Mouse (Mus musculus) intestine, embryonic 16.5 days (tissue): ENCODE measurements at regions not wholly inside any gene's neighbourhood (a gene's known extent, or its start where the extent isn't known, plus 50 kb on each side); places are given as distances from the start of the nearest gene placed in this dataset.
A peak's percentile ranks its signal among the peaks of the same experiment; 100 is the strongest.

ENCODE experiments used
- ATAC-seq: fragments of 200-750 bp; cut with Nextera tagmentation; 2 replicates; pipeline ENCODE4 v1.8.0; 2017; ENCODE audit warnings: moderate TSS enrichment, moderate library complexity
- H3K27ac ChIP-seq: fragments of 300-500 bp; sonication (generic); 2 replicates; pipeline ENCODE4 v1.5.1; 2014; ENCODE audit warnings: mild to moderate bottlenecking, low read length
- H3K27me3 ChIP-seq: fragments of 300-500 bp; sonication (generic); replicated peaks from 2 replicates; pipeline ENCODE4 v1.6.1; 2014; ENCODE audit warnings: low read length, control low read depth, mixed read lengths; ENCODE audit not compliant: control insufficient read depth, insufficient read depth
- H3K36me3 ChIP-seq: fragments of 300-500 bp; sonication (generic); 2 replicates; pipeline ENCODE4 v1.6.1; 2014; ENCODE audit warnings: low read length, control low read depth; ENCODE audit not compliant: control insufficient read depth, insufficient read depth
- H3K4me1 ChIP-seq: fragments of 300-500 bp; sonication (generic); 2 replicates; pipeline ENCODE4 v1.6.1; 2014; ENCODE audit warnings: low read length, control low read depth, mixed read lengths; ENCODE audit not compliant: control insufficient read depth, insufficient read depth
- H3K4me2 ChIP-seq: fragments of 300-500 bp; sonication (generic); 2 replicates; pipeline ENCODE4 v1.6.1; 2014; ENCODE audit warnings: low read depth, low read length, control low read depth
- H3K4me3 ChIP-seq: fragments of 300-500 bp; sonication (generic); 2 replicates; pipeline ENCODE4 v1.5.1; 2014; ENCODE audit warnings: mild to moderate bottlenecking, low read length
- H3K9ac ChIP-seq: fragments of 300-500 bp; sonication (generic); 2 replicates; pipeline ENCODE4 v1.6.1; 2014; ENCODE audit warnings: low read depth, low read length
- H3K9me3 ChIP-seq: fragments of 300-500 bp; sonication (generic); 2 replicates; pipeline ENCODE4 v1.6.1; 2016; ENCODE audit warnings: low read length, control low read depth; ENCODE audit not compliant: control insufficient read depth
- WGBS: fragments of 180-500 bp; shearing (Covaris S2); extraction: QIAGEN DNeasy Blood & Tissue Kit; methylation state at CpG from one replicate; pipeline ENCODE4 v1.1.7; 2014; 5-methylcytosine and 5-hydroxymethylcytosine counted together

DNA sequence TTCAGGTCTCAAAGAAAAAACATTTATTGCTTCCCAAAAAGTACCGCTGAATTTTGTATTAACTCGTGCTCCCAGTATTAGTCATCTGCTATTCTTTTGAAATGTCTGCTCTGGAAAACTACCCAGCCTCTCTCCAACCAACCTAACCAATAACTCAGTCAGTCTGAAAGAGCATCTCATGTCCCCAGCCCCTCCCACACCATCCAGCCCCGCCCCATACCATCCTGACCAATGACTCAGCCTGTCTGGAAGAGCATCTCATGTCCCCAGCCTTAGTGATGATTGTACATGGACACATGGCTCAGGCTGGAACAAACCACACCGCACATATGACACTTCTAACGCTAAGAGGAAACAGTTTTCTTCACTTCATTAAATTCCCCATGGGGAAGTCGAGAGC is 58.1 kb upstream of the Mapk10 start:
- peaks cover 20% of the 10 kb centered on the region for H3K27me3 ChIP-seq
- no peaks in the 10 kb centered on the region for H3K4me1 ChIP-seq
- ATAC-seq = no peak
- H3K4me3 ChIP-seq = no peak overlapping the region
- H3K27ac ChIP-seq = no peak overlapping the region
- no peak overlapping the region for H3K4me2 ChIP-seq
- H3K9me3 ChIP-seq = no peaks in the 10 kb centered on the region
- H3K9ac ChIP-seq = no peak overlapping the region
- 86% methylated on average over 6 of the region's 6 CpGs for whole genome bisulfite sequencing
- no peaks in the 10 kb centered on the region for H3K36me3 ChIP-seq

DNA sequence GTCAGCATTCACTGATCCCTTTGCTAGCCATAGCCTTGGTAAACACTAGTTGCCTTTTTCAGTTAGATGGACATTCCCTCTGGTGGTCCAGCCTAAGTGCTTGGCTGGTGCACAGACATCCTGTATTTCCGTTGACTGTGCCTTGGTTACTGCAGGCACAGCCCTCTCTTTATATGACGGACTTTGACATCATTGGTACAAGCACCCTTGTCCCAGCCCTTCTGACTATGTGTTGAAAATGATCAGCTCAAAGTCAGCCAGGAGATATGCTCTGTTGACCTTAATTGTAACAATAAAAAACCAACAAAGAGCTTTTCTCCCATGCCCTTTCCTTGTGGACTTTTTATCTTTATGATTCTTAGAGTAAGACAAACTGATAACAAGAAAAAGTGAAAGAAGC is 53.8 kb upstream of the Mapk10 start:
- Histone ChIP-seq H3K4me1 (no peaks in the 10 kb centered on the region), H3K9ac (no peak overlapping the region), H3K36me3 (no peaks in the 10 kb centered on the region), H3K27me3 (peaks cover 16% of the 10 kb centered on the region), H3K9me3 (no peaks in the 10 kb centered on the region), H3K27ac (no peak overlapping the region), H3K4me2 (no peak overlapping the region), H3K4me3 (no peak overlapping the region)
- WGBS = 53% methylated on average over 2 of the region's 2 CpGs
- ATAC-seq = peak; percentile 95

GRCm38 (mm10) chr5:103261406-103261805 is 50.3 kb upstream of the Mapk10 start:
- H3K36me3 ChIP-seq = no peaks in the 10 kb centered on the region
- no peaks in the 10 kb centered on the region for H3K4me1 ChIP-seq
- H3K9me3 ChIP-seq = no peaks in the 10 kb centered on the region
- WGBS = 80% methylated on average over 10 of the region's 10 CpGs
- no peak overlapping the region for H3K4me3 ChIP-seq
- H3K9ac ChIP-seq = no peak overlapping the region
- H3K4me2 ChIP-seq = no peak overlapping the region
- peak; percentile 59 for ATAC-seq
- no peak overlapping the region for H3K27ac ChIP-seq
- H3K27me3 ChIP-seq = 0 out of 2 replicates have a peak, but pooled peaks cover 9% of the 10 kb centered on the region
